Mouse (Mus musculus) liver, postnatal 0 days (tissue): Measurements from ENCODE around the gene Styx.

ENCODE experiments used
- CTCF ChIP-seq: sonication (generic); IDR thresholded peaks from 2 replicates; pipeline ENCODE4 v1.5.1; 2016; ENCODE audit warnings: antibody characterized with exemption, low read depth
- EP300 ChIP-seq: IDR thresholded peaks from 2 replicates; pipeline ENCODE4 v1.6.1; 2016; ENCODE audit warnings: antibody characterized with exemption, low read depth, mild to moderate bottlenecking

GRCm38 (mm10) chr14:45380756-45381155 lies 29.9 kb downstream of the Styx start:
- TF ChIP-seq CTCF = no peak
- no peak for TF ChIP-seq EP300
